Mouse (Mus musculus): Measurements from ENCODE around the gene Aipl1.

The Aipl1 gene

DNA sequence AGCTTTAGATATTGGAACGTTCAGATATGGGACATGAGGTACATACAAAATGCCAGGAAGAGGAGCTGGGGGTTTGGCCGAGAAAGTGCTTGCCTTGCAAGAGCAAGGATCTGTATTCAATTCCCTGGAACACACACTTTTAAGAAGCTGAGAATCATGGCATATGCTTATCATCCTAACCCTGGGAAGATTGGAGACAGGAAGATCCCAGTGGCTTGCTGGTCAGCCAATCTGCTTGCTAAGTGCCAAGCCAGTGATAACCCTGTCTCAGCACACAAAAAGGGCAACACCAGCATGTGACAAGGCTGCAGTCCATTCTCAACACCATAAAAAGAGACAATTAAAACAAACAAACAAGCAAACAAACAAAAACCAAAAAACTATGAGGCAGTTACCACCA, 53.2 kb downstream of the Aipl1 start:
- intact Hi-C loops (cut with DNase I), result no loop called here
